Mouse (Mus musculus) spleen, adult 2 months (tissue): ENCODE results near the gene Ptpre.
"Not testable (repeated sequence)": the region's sequence is repeated elsewhere in the genome, so short reads cannot be mapped to it uniquely, and the experiment has no call there.

Experiments used
- CTCF ChIP-seq: fragments of 200-500 bp; IDR thresholded peaks from 2 replicates; pipeline ENCODE4 v1.5.1; 2011; ENCODE audit warnings: mild to moderate bottlenecking, inconsistent platforms; ENCODE audit not compliant: insufficient read depth, insufficient read length, insufficient replicate concordance; ENCODE audit errors: extremely low read depth
- POLR2A ChIP-seq: fragments of 200-500 bp; IDR thresholded peaks from 2 replicates; pipeline ENCODE4 v1.6.1; 2011; ENCODE audit warnings: low read depth, low read length, inconsistent platforms

DNA sequence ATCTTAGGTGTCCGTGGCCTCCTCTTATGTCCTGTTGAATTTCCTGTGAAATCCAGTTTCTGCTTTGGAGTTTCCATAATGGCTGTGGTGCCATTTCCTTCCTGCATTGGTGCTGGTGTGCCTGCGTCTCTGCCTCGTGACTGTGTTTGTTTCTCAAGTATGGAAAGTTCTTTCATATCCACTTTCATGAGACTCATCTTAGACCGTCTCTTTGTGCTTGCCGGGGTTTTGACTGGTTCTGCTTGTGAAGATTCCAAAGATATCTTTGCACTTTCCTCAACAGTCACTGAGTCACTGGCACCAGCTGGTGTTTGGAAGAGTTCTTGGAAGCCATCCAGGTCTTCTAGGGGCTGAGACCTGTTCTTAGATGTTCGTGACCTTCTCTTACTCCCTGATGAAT is 162.1 kb downstream of the Ptpre start:
- not testable (repeated sequence) for TF ChIP-seq POLR2A, CTCF
